Mouse (Mus musculus): ENCODE results near the gene Aacs.
"Not testable (repeated sequence)": the region's sequence is repeated elsewhere in the genome, so short reads cannot be mapped to it uniquely, and the experiment has no call there.

The Aacs gene

DNA sequence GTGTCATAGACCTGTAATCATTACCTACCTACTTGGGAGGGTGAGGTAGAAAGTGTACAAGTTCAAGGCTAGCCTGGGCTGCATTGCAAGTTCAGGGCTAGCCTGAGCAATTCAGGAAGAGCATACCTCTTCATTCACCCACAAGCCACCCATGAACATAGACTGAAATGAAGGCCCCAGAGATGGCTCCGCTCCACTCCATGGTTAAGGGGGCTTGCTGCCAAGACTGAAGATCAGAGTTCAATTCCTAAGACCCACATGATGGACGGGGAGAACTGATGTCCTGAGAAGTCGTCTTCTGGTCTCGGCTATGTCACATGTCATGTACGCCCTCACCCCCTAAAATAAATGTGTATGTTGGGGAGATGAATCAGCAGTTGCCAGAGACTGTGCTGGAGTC is 9.1 kb upstream of the Aacs start:
- DNase-seq = no peak

GRCm38 (mm10) chr5:125467261-125467660 is 8.4 kb upstream of the Aacs start:
- no peak for DNase-seq

- no peak for DNase-seq
Measured at GRCm38 (mm10) chr5:125470713-125471112, 4.9 kb upstream of the Aacs start.

GRCm38 (mm10) chr5:125472796-125473475 is 2.7 kb upstream of the Aacs start:
- DNase-seq = no peak

DNA sequence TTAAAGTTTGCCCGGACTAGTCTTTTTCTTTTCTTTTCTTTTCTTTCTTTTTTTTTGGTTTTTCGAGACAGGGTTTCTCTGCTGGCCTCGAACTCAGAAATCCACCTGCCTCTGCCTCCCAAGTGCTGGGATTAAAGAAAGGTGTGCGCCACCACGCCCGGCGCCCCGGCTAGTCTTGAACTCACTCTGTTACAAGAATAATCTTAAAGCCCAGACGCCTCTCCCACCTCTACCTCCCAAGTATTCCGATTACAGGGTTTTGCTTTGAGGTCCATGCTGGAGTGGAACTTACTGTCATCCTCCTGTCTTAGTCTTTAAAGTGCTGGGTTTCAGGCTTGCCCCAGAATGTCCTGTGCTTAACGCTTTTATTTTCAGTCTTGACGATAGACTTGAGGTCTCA is 584 bp upstream of the Aacs start:
- peak; percentile 40 for DNase-seq

- no peak for DNase-seq
Measured at GRCm38 (mm10) chr5:125476286-125476625, 642 bp downstream of the Aacs start.

GRCm38 (mm10) chr5:125476799-125477198 is 1.2 kb downstream of the Aacs start:
- peak; percentile 27 for DNase-seq

DNA sequence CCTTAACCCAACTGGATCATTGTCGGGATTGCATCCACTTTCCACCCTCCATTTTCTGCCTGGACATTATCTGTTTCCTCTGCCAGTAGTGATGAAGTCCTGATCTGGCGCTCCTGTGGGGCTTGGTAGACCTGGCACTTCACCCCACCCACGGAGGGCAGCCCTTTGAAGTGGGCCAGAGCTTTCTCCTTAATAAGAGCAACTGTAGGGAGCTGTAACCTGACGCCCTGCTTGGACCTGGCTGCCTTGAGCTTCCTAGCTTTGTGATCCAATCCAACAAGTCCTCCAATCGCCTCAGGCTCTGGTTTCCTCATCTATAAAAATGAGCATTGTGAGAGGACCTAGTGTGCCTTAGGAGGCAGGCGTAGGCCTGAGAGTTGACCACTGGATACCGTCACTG is 1.9 kb downstream of the Aacs start:
- DNase-seq = no peak

DNA sequence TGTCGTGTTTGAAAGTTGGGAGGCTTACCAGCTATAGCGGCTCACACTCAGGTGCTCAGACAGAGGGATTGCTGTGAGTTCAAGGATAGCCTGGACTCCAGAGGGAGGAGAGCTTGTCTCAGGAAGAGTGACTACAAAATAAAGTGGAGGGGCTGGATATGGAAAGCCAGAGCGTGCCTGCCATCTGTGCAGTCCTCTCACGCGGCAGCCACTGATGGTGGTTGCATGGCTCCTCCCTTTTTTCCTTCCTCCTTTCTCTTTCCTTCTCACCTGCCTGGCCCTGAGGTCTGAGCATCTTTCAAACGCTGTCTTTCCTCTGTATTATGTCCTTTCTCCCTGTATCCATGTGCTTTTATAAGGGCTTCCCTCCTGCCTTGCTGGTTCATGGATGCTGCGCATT is 2.4 kb downstream of the Aacs start:
- DNase-seq = no peak

GRCm38 (mm10) chr5:125479376-125479775 is 3.8 kb downstream of the Aacs start:
- no peak for DNase-seq

GRCm38 (mm10) chr5:125480434-125481231 is 5.0 kb downstream of the Aacs start:
- DNase-seq = no peak

- no peak for DNase-seq
Measured at GRCm38 (mm10) chr5:125482474-125482873, 6.9 kb downstream of the Aacs start.

DNA sequence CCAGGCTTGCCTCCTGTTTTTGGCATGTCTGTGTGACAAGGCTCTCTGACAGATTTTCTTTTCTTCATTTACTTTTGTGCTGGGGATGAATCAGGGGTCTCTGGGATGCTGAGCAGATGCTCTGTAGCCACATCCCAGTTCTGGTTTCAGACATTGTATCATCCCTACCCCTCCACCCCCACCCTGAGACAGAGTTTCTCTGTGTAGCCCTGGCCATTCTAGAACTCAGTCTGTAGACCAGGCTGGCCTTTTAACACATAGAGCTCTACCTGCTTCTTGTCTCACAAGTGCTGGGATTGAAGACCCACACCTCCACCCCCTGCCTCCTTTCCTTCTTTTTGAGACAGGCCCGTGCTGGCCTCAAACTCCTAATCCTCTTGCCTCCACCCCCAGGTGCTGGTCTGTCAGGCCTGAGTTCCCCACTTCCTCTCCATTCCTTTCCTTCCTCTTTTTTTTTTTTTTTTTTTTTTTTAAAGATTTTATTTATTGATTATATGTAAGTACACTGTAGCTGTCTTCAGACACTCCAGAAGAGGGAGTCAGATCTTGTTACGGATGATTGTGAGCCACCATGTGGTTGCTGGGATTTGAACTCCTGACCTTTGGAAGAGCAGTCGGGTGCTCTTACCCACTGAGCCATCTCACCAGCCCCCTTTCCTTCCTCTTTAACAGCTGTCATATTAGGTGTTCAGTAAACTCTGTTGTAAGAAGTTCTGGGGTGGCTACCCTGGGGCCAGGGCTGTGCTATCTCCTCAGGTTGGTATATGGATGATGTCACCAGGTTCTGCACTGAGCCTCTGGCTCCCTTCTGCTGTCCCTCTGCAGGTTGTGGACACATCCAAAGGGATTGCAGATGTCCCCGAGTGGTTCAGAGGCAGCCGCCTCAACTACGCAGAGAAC is 8.3 kb downstream of the Aacs start:
- no peak for DNase-seq

- DNase-seq = no peak
Measured at GRCm38 (mm10) chr5:125485031-125485778, 9.6 kb downstream of the Aacs start.

- DNase-seq = no peak
Measured at GRCm38 (mm10) chr5:125486088-125486487, 10.5 kb downstream of the Aacs start.

DNA sequence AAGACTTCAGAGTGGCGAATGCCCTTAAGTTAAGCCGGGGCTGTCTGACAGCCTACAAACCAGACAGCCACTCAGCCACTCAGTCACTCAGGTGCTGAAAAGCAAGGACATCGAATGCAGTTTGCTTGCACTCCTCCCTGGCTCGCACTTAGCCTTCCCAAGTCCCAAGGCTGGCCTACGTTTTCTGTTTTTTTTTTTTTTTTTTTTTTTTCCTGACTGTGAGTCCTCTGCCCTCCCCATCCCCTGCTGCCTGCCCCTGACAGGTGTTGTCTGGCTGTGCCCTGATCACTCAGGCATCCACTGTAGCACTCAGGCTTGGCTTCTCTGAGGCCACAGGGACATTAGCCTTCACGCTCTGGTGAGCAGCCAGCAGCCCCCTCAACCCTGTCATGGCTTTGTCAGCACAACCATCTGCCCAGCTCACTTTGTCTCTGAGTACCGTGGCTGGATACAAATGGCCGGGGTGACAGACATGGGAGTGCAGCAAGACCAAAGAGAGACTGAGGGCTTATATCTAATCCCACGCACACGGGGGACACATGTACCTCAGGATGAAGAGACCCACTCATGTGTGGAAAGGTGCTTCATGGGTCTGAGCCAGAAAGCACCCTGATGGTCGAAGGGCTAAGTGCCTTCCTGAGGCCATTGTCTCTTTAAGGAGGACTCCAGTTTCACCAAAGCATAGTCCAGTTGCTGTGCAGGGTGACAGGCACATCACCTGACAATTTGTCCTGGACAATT is 11.9 kb downstream of the Aacs start:
- DNase-seq = no peak

GRCm38 (mm10) chr5:125488116-125488455 is 12.5 kb downstream of the Aacs start:
- no peak for DNase-seq

- DNase-seq = not testable (repeated sequence)
Measured at GRCm38 (mm10) chr5:125488953-125489352, 13.3 kb downstream of the Aacs start.

- DNase-seq = no peak
Measured at GRCm38 (mm10) chr5:125491107-125491506, 15.5 kb downstream of the Aacs start.

GRCm38 (mm10) chr5:125492379-125493092 is 16.9 kb downstream of the Aacs start:
- no peak for DNase-seq

GRCm38 (mm10) chr5:125493093-125493423 is 17.4 kb downstream of the Aacs start:
- no peak for DNase-seq

DNA sequence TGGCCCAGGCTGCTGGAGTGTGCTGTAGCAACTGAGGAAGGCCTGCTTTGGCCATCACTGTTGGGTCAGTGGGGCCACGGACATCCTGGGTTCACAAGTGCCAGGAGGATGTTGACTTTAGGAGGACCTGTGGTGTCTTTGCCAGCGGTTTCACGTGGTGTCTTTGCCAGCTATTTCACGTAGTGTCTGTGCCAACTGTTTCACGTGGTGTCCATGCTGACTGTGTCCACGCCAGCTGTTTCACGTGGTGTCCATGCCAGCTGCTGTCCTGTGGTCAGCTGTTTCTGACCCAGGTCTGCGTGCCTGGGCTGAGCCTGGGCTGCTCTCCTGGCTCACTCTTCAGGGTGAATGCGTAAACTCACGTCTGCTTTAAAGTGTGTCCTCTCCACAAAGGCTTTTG is 20.0 kb downstream of the Aacs start:
- no peak for DNase-seq

All from liver (tissue).